ENCODE assay signal across 14 mouse cellular contexts in genomic region chr6:115424433-115424832, GRCm38 (mm10).
A peak's percentile ranks its signal among the peaks of the same experiment; 100 is the strongest.
DNase-seq lines count a peak whose midpoint lies in the region; ATAC-seq lines count a peak whose summit lies in the region.
"Had no signal": no experiment of that assay in that cellular context is flagged by ENCODE, and none has a peak within 500 bp of the region (broad histone marks: within the 10 kb centered on the region; RNA-seq: fewer than 3 reads in every experiment).

No protein-coding gene starts in this region.

- peak; percentile 3 for DNase-seq in gastrocnemius, postnatal 14 days
- DNase-seq in gastrocnemius, postnatal 10 days = no peak
- DNase-seq in 416B (ENCODE audit: low read depth) = peak; percentile 53
- peak; percentile 9 to 22 for DNase-seq in adrenal gland, postnatal 36 days
- DNase-seq in T-cell, adult 2 months (ENCODE audit: low spot score) = no peak
- DNase-seq: B cell, adult 2 months; cerebellum, adult 9-10 months; forebrain, postnatal 0 days; kidney, adult 8-10 months; kidney, postnatal 36 days; right cerebral cortex, postnatal 4 days; thymus, postnatal 36 days had no signal

- intact Hi-C loops in gastrocnemius, postnatal 14 days (cut with DNase I; ENCODE audit: low total_unique reads) = no loop called here

- ATAC-seq in megakaryocyte, adult 5-6 weeks (ENCODE audit: poor library complexity, severe bottlenecking) = peak; percentile 87
- no peak for ATAC-seq in megakaryocyte-erythroid progenitor cell, adult 5-6 weeks (replicated peaks; ENCODE audit: low FRiP score, low TSS enrichment, poor library complexity, severe bottlenecking)
- ATAC-seq: forebrain, postnatal 0 days had no signal

Comparison
In these comparisons a context has a peak if more than half of its experiments do, and no peak if none do; other contexts are left out.
1. DNase-seq: peak in gastrocnemius, postnatal 14 days (single experiment), 416B (single experiment) and adrenal gland, postnatal 36 days (2 of 2); none in gastrocnemius, postnatal 10 days (single experiment) and T-cell, adult 2 months (single experiment).